Mouse (Mus musculus) E14TG2a.4 (cell line): ENCODE data around the gene Ggnbp2.
"Not testable (repeated sequence)": the region's sequence is repeated elsewhere in the genome, so short reads cannot be mapped to it uniquely, and the experiment has no call there.

Experiments used
- CTCF ChIP-seq: conservative IDR thresholded peaks from 2 replicates; pipeline ENCODE4 v1.5.1; 2014; ENCODE audit warnings: low read length
- POU5F1 ChIP-seq: IDR thresholded peaks from 2 replicates; pipeline ENCODE4 v1.6.1; 2014; ENCODE audit warnings: low read length, borderline replicate concordance

DNA sequence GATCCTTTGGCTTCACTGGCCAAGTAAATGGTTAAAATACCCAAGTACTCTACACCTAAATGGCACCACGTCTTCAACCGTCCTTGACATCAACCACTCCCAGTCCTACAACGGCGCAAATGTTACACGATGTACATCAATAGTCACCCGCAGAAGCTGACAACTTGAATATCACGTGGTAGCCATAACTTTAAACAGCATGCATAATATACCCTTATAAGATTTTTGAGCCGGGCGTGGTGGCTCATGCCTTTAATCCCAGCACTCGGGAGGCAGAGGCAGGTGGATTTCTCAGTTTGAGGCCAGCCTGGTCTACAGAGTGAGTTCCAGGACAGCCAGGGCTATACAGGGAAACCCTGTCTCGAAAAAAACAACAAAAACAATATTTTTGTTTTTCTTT, 41.1 kb downstream of the Ggnbp2 start:
- TF ChIP-seq CTCF, POU5F1: not testable (repeated sequence)
